Mouse (Mus musculus) cerebellum, adult 2 months (tissue): ENCODE measurements around the gene Ier5.

Experiments used
- CTCF ChIP-seq: fragments of 200-500 bp; IDR thresholded peaks from 2 replicates; pipeline ENCODE4 v1.5.1; 2011; ENCODE audit warnings: low read depth, mild to moderate bottlenecking, control low read depth, low read length, moderate library complexity, borderline replicate concordance; ENCODE audit not compliant: insufficient read depth
- POLR2A ChIP-seq: fragments of 200-500 bp; IDR thresholded peaks from 2 replicates; pipeline ENCODE4 v1.6.1; 2011; ENCODE audit warnings: low read length, control low read depth, borderline replicate concordance; ENCODE audit not compliant: insufficient read depth

- no peak for TF ChIP-seq CTCF
- TF ChIP-seq POLR2A: no peak
Observed at GRCm38 (mm10) chr1:155062963-155063362, 36.5 kb downstream of the Ier5 start.
